Mouse (Mus musculus) kidney, postnatal 14 days (tissue): ENCODE results near the gene Elf2.
"Not testable (repeated sequence)": the region's sequence is repeated elsewhere in the genome, so short reads cannot be mapped to it uniquely, and the experiment has no call there.

Experiments
- DNase-seq: peaks from one replicate; pipeline ENCODE4 v3.0.0; 2022; ENCODE audit warnings: mixed read lengths

The Elf2 gene

GRCm38 (mm10) chr3:51230146-51230835 is 110.2 kb downstream of the Elf2 start:
- no peak for DNase-seq

- DNase-seq: no peak
These were observed 111.2 kb downstream of the Elf2 start for GRCm38 (mm10) chr3:51229226-51229625.

GRCm38 (mm10) chr3:51228821-51229205 is 111.7 kb downstream of the Elf2 start:
- DNase-seq: no peak

- peak; percentile 48 for DNase-seq
These were observed 112.2 kb downstream of the Elf2 start for GRCm38 (mm10) chr3:51228038-51228820.

- no peak for DNase-seq
These were observed 113.9 kb downstream of the Elf2 start for GRCm38 (mm10) chr3:51226601-51227000.

GRCm38 (mm10) chr3:51225979-51226378 is 114.5 kb downstream of the Elf2 start:
- no peak for DNase-seq

- DNase-seq: no peak
These were observed 115.2 kb downstream of the Elf2 start for GRCm38 (mm10) chr3:51225226-51225750.

- DNase-seq: peak; percentile 92
These were observed 115.9 kb downstream of the Elf2 start, which contains the start of gene Noct for GRCm38 (mm10) chr3:51224363-51225225. TSS of gene Noct (plus strand) at chr3:51224447.

GRCm38 (mm10) chr3:51223556-51223955 is 116.9 kb downstream of the Elf2 start:
- no peak for DNase-seq

- DNase-seq: no peak
These were observed 117.5 kb downstream of the Elf2 start for GRCm38 (mm10) chr3:51222834-51223460.

- no peak for DNase-seq
These were observed 118.2 kb downstream of the Elf2 start for GRCm38 (mm10) chr3:51222302-51222701.

GRCm38 (mm10) chr3:51221847-51222246 is 118.6 kb downstream of the Elf2 start:
- no peak for DNase-seq

- no peak for DNase-seq
These were observed 119.6 kb downstream of the Elf2 start for GRCm38 (mm10) chr3:51220846-51221245.

GRCm38 (mm10) chr3:51219213-51219612 is 121.2 kb downstream of the Elf2 start:
- no peak for DNase-seq

- DNase-seq: not testable (repeated sequence)
These were observed 122.1 kb downstream of the Elf2 start for GRCm38 (mm10) chr3:51218385-51218784.

- not testable (repeated sequence) for DNase-seq
These were observed 124.1 kb downstream of the Elf2 start for GRCm38 (mm10) chr3:51216351-51216750.

GRCm38 (mm10) chr3:51215681-51216080 is 124.8 kb downstream of the Elf2 start:
- no peak for DNase-seq

- DNase-seq: no peak
These were observed 127.4 kb downstream of the Elf2 start for GRCm38 (mm10) chr3:51213111-51213510.

- DNase-seq: no peak
These were observed 130.0 kb downstream of the Elf2 start for GRCm38 (mm10) chr3:51210485-51210884.

- no peak for DNase-seq
These were observed 130.8 kb downstream of the Elf2 start for GRCm38 (mm10) chr3:51209503-51210314.

GRCm38 (mm10) chr3:51208633-51209032 is 131.8 kb downstream of the Elf2 start:
- no peak for DNase-seq

- DNase-seq: no peak
These were observed 133.9 kb downstream of the Elf2 start for GRCm38 (mm10) chr3:51206521-51206920.
